Mouse (Mus musculus): ENCODE results near the gene Apol7a. TPM values are rescaled to one million over a fixed set of nuclear protein-coding genes. Genes with fewer than 3 reads are reported as not detected.
A peak's percentile ranks its signal among the peaks of the same experiment; 100 is the strongest.

The Apol7a gene
- polyA plus RNA-seq, 1 experiment from 2014 or later: not detected

GRCm38 (mm10) chr15:77344127-77345125 is 54.5 kb downstream of the Apol7a start:
- TF ChIP-seq CTCF (IDR thresholded peaks at IDR 0.05): no peak
- ATAC-seq (no peak), DNase-seq (ENCODE audit: low read depth, low spot score) (no peak)
- ChIA-PET POLR2A (no interaction called here), CTCF (interaction anchor here (1.2 to 1.4 kb wide), 3 partner anchors 8 to 74 kb away, joined by 3 to 4 read pairs (median 3); no protein-coding TSS in a partner anchor)
- in situ Hi-C loops (cut with MboI; ENCODE audit: low pct_unique_long_range_greater_than_20kb): no loop called here
- H3K27me3 ChIP-seq: peaks cover 3% of the 10 kb centered on the region

- no peak for DNase-seq (ENCODE audit: low read depth, low spot score)
- CTCF ChIA-PET: interaction anchor here (1.3 to 1.4 kb wide), 2 partner anchors 10 to 73 kb away, joined by 3 to 4 read pairs; no protein-coding TSS in a partner anchor
- in situ Hi-C loops (cut with MboI; ENCODE audit: low pct_unique_long_range_greater_than_20kb): no loop called here
- POLR2A ChIA-PET: no interaction called here
- H3K27me3 ChIP-seq: no peaks in the 10 kb centered on the region
- TF ChIP-seq CTCF (IDR thresholded peaks at IDR 0.05): peak; percentile 72
- no peak for ATAC-seq
Observed at GRCm38 (mm10) chr15:77343527-77344091, 55.3 kb downstream of the Apol7a start.

GRCm38 (mm10) chr15:77342962-77343526 is 55.9 kb downstream of the Apol7a start:
- no peaks in the 10 kb centered on the region for H3K27me3 ChIP-seq
- ATAC-seq: no peak
- POLR2A ChIA-PET: no interaction called here
- in situ Hi-C loops (cut with MboI; ENCODE audit: low pct_unique_long_range_greater_than_20kb): no loop called here
- TF ChIP-seq CTCF (IDR thresholded peaks at IDR 0.05): no peak
- CTCF ChIA-PET: interaction anchor here (1.3 to 1.4 kb wide), 2 partner anchors 9 to 72 kb away, joined by 3 to 4 read pairs; no protein-coding TSS in a partner anchor
- no peak for DNase-seq (ENCODE audit: low read depth, low spot score)

- peak; percentile 40 for TF ChIP-seq CTCF (IDR thresholded peaks at IDR 0.05)
- no peak for ATAC-seq
- in situ Hi-C loops (cut with MboI; ENCODE audit: low pct_unique_long_range_greater_than_20kb): no loop called here
- POLR2A ChIA-PET: no interaction called here
- no peak for DNase-seq (ENCODE audit: low read depth, low spot score)
- H3K27me3 ChIP-seq: no peaks in the 10 kb centered on the region
- CTCF ChIA-PET: interaction anchor here (0.9 kb wide), 1 partner anchor 117 kb away, joined by 3 read pairs; no protein-coding TSS in a partner anchor
Observed at GRCm38 (mm10) chr15:77342005-77342404, 56.9 kb downstream of the Apol7a start.

GRCm38 (mm10) chr15:77340581-77340980 is 58.3 kb downstream of the Apol7a start:
- H3K27me3 ChIP-seq: no peaks in the 10 kb centered on the region
- CTCF ChIA-PET: interaction anchor here (0.8 kb wide), 1 partner anchor 14 kb away, joined by 3 read pairs; no protein-coding TSS in a partner anchor
- in situ Hi-C loops (cut with MboI; ENCODE audit: low pct_unique_long_range_greater_than_20kb): no loop called here
- ATAC-seq: no peak
- DNase-seq (ENCODE audit: low read depth, low spot score): no peak
- no peak for TF ChIP-seq CTCF (IDR thresholded peaks at IDR 0.05)
- POLR2A ChIA-PET: no interaction called here

- TF ChIP-seq CTCF (IDR thresholded peaks at IDR 0.05): no peak
- in situ Hi-C loops (cut with MboI; ENCODE audit: low pct_unique_long_range_greater_than_20kb): no loop called here
- ChIA-PET POLR2A (no interaction called here), CTCF (no interaction called here)
- H3K27me3 ChIP-seq: no peaks in the 10 kb centered on the region
- ATAC-seq (no peak), DNase-seq (ENCODE audit: low read depth, low spot score) (no peak)
Observed at GRCm38 (mm10) chr15:77338924-77339429, 59.9 kb downstream of the Apol7a start.

GRCm38 (mm10) chr15:77338451-77338850 is 60.5 kb downstream of the Apol7a start:
- in situ Hi-C loops (cut with MboI; ENCODE audit: low pct_unique_long_range_greater_than_20kb): no loop called here
- ChIA-PET POLR2A (no interaction called here), CTCF (interaction anchor here (1.1 to 2.9 kb wide), 2 partner anchors 99 to 112 kb away, joined by 3 to 14 read pairs; no protein-coding TSS in a partner anchor)
- TF ChIP-seq CTCF (IDR thresholded peaks at IDR 0.05): no peak
- DNase-seq (ENCODE audit: low read depth, low spot score) (no peak), ATAC-seq (no peak)
- H3K27me3 ChIP-seq: no peaks in the 10 kb centered on the region

Other genes starting within 250 kb of the Apol7a start
- gene Rbfox2, start 92.1 kb downstream of the Apol7a start, polyA plus RNA-seq (2021): 53.2 TPM
- 0.12 TPM for gene Apol9a, start 12.0 kb upstream of the Apol7a start, polyA plus RNA-seq (2021)
- not detected for gene Apol7b, start 48.4 kb upstream of the Apol7a start, polyA plus RNA-seq (2021)
- gene Apol10a, start 77.9 kb upstream of the Apol7a start, polyA plus RNA-seq (2021): not detected
- gene Apol11a, start 109.2 kb upstream of the Apol7a start, polyA plus RNA-seq (2021): 0.06 TPM
- gene Apol7c, start 134.2 kb upstream of the Apol7a start, polyA plus RNA-seq (2021): not detected
- gene 1700025B11Rik, start 162.8 kb upstream of the Apol7a start, polyA plus RNA-seq (2021): not detected
- gene Apol10b, start 197.0 kb upstream of the Apol7a start, polyA plus RNA-seq (2021): 0.62 TPM
- not detected for gene Gm36245, start 200.1 kb upstream of the Apol7a start, polyA plus RNA-seq (2021)
- gene Apol11b, start 244.2 kb upstream of the Apol7a start, polyA plus RNA-seq (2021): not detected

All from Patski (cell line).